Mouse (Mus musculus) hindbrain, postnatal 0 days (tissue): ENCODE measurements at regions not wholly inside any gene's neighbourhood (a gene's known extent, or its start where the extent isn't known, plus 50 kb on each side); places are given as distances from the start of the nearest gene placed in this dataset.
A peak's percentile ranks its signal among the peaks of the same experiment; 100 is the strongest.
"Not testable (repeated sequence)": the region's sequence is repeated elsewhere in the genome, so short reads cannot be mapped to it uniquely, and the experiment has no call there.

Experiments
- ATAC-seq: fragments of 200-750 bp; cut with Nextera tagmentation; 2 replicates; pipeline ENCODE4 v1.8.0; 2017; ENCODE audit warnings: mild to moderate bottlenecking, moderate TSS enrichment, moderate library complexity
- DNase-seq: peaks from one replicate; pipeline ENCODE4 v3.0.0-alpha.2; 2015; ENCODE audit warnings: low spot score
- H3K27ac ChIP-seq: fragments of 300-500 bp; sonication (generic); 2 replicates; pipeline ENCODE4 v1.5.1; 2014; ENCODE audit warnings: mild to moderate bottlenecking
- H3K27me3 ChIP-seq: fragments of 300-500 bp; sonication (generic); 2 replicates; pipeline ENCODE4 v1.6.1; 2014; ENCODE audit warnings: low read length, mixed read lengths; ENCODE audit not compliant: insufficient read depth
- H3K36me3 ChIP-seq: fragments of 300-500 bp; sonication (generic); 2 replicates; pipeline ENCODE4 v1.6.1; 2014; ENCODE audit warnings: low read length, mixed read lengths; ENCODE audit not compliant: insufficient read depth
- H3K4me1 ChIP-seq: fragments of 300-500 bp; sonication (generic); 2 replicates; pipeline ENCODE4 v1.6.1; 2014; ENCODE audit warnings: antibody characterized with exemption, low read length, mixed read lengths; ENCODE audit not compliant: insufficient read depth
- H3K4me2 ChIP-seq: fragments of 300-500 bp; sonication (generic); 2 replicates; pipeline ENCODE4 v1.6.1; 2014; ENCODE audit warnings: low read depth, mild to moderate bottlenecking, low read length, moderate library complexity, mixed read lengths
- H3K4me3 ChIP-seq: fragments of 300-500 bp; sonication (generic); 2 replicates; pipeline ENCODE4 v1.5.1; 2014; ENCODE audit warnings: low read length
- H3K9ac ChIP-seq: fragments of 300-500 bp; sonication (generic); replicated peaks from 2 replicates; pipeline ENCODE4 v1.6.1; 2014; ENCODE audit warnings: mild to moderate bottlenecking, low read length, moderate library complexity, mixed read lengths
- H3K9me3 ChIP-seq: fragments of 300-500 bp; sonication (generic); 2 replicates; pipeline ENCODE4 v1.6.1; 2016; ENCODE audit warnings: low read length, mixed read lengths
- CTCF ChIP-seq: IDR thresholded peaks from 2 replicates; pipeline ENCODE4 v1.5.1; 2016; ENCODE audit warnings: antibody characterized with exemption, control low read depth, low read depth
- WGBS: fragments of 180-500 bp; shearing (Covaris S2); extraction: QIAGEN DNeasy Blood & Tissue Kit; methylation state at CpG from one replicate; pipeline ENCODE4 v1.1.7; 2014; 5-methylcytosine and 5-hydroxymethylcytosine counted together

DNA sequence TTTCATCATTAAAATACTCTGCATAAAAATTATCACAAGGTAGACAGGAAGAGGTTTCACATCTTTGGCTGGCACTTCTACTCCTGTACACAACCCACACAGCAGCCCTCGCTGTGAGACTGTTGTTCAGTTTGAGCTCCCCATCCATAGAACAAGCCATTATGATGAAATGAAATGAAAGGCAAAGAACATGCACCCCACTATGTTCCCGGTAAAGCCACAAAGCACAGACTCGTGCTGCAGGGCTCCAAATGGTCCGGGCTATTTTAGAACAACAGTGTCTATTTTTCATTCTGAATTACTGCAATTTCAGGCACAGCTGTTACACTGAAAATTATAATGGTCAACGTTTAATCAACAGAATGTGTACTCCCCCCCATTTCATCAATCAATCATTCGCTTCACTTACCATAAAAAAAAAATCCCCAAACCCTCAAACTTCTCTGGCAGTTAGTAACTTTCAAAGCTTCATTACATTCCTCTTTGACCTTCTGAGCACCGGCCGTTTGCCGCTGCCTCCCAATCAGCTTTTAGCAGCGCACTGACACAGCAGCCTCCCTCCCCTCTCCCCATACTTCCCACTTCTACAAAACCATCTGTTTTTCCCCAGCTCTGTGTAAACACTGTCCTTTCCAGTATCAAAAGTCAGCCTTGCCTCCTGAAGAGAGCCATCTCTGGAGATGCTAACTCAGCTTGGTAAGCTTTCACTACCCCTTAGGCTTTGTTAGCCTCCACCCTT is 88.6 kb upstream of the Gm10985 start:
- WGBS, result 47% methylated on average over 10 of the region's 10 CpGs
- no peaks in the 10 kb centered on the region for H3K4me1 ChIP-seq
- no peak overlapping the region for H3K9ac ChIP-seq
- no peaks in the 10 kb centered on the region for H3K36me3 ChIP-seq
- no peak overlapping the region for H3K27ac ChIP-seq
- ATAC-seq (no peak), DNase-seq (no peak)
- no peaks in the 10 kb centered on the region for H3K27me3 ChIP-seq
- no peak overlapping the region for H3K4me2 ChIP-seq
- no peak overlapping the region for H3K4me3 ChIP-seq
- no peaks in the 10 kb centered on the region for H3K9me3 ChIP-seq
- no peak for TF ChIP-seq CTCF

DNA sequence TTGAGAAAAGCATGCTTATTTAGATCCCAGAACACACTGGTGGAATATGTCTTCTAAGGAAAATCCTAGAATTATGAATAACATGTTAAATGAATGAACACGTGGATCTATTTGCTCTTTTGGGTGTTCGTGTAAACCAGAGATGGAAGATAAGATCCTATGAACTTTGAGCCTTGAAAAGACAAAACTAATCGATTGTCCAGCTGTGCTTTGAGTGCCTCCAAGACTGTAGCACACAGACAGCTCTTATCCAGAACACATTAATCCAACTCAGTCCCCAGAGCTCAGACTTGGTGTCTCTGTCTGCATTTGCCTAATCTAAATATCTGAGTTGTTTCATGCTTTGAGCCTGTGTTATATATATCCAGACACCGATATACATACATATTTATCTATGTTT is 80.0 kb upstream of the Frem2 start:
- no peaks in the 10 kb centered on the region for H3K4me1 ChIP-seq
- no peak overlapping the region for H3K9ac ChIP-seq
- no peak overlapping the region for H3K27ac ChIP-seq
- no peak overlapping the region for H3K4me3 ChIP-seq
- TF ChIP-seq CTCF, result no peak
- H3K27me3 ChIP-seq, result no peaks in the 10 kb centered on the region
- no peak for ATAC-seq
- no peak overlapping the region for H3K4me2 ChIP-seq
- H3K36me3 ChIP-seq, result no peaks in the 10 kb centered on the region
- DNase-seq, result no peak
- 86% methylated on average over 4 of the region's 4 CpGs for WGBS
- H3K9me3 ChIP-seq, result no peaks in the 10 kb centered on the region

DNA sequence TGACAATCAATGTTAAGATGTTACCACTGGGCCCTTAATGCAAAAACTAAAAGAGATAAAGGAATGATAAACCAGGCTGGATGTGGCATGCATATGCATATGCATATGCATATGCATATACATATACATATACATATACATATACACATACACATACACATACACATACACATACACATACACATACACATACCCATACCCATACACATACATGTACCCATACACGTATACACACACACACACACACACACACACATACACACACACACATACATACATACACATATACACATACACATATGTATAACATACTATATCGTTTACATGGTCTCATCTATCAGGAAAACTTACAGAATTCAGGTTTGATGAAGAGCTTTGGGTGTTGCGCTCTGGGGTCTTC is 78.5 kb upstream of the Frem2 start:
- H3K4me2 ChIP-seq, H3K9me3 ChIP-seq, H3K4me1 ChIP-seq, H3K27me3 ChIP-seq, DNase-seq, H3K27ac ChIP-seq, H3K36me3 ChIP-seq, H3K4me3 ChIP-seq, H3K9ac ChIP-seq, ATAC-seq: not testable (repeated sequence)
- 95% methylated on average over 3 of the region's 3 CpGs for WGBS

DNA sequence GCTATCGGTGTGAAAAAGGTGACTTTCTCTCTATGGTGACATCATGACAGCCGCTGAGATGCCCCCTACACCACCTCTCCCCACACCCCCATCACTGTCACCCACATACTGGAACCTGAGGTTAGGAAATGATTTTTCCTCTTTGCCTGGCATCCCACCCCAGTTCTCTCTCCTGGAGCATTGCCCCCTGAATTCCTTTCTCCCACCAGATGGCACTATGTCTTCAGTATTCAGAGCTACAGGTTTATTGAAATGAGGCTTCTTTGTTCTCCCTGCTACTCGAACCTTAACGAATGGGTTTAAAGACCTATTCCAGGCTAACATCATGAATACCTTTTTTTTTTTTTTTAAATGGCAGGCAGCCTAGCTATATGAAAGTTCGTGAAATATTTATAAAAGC is 78.0 kb upstream of the Frem2 start:
- ATAC-seq (peak; percentile 76), DNase-seq (peak; percentile 89)
- Histone ChIP-seq H3K9ac (no peak overlapping the region), H3K9me3 (no peaks in the 10 kb centered on the region), H3K4me2 (no peak overlapping the region), H3K27me3 (no peaks in the 10 kb centered on the region), H3K27ac (no peak overlapping the region), H3K36me3 (no peaks in the 10 kb centered on the region), H3K4me1 (no peaks in the 10 kb centered on the region), H3K4me3 (no peak overlapping the region)
- peak; percentile 79 for TF ChIP-seq CTCF
- 31% methylated on average over 5 of the region's 5 CpGs for WGBS

DNA sequence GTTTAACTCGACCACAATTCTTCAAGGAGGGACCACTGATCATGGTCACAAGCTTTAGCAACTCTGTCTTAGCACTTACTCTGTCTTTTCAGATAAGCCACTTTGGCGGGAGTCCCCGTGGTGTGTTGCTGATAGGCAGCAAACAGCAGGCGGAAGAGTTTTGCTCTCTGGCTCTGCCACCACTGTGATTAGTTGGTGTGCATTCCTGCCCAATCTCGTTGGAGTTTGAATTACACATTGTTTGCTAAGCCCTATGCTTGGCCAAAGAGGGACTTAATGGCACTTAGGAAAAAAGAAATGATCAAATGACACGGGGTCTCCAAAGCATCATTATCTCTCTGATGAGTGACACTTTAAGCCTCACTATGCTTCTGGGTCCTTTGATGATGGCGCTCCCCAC is 73.3 kb upstream of the Frem2 start:
- ATAC-seq, result no peak
- H3K4me3 ChIP-seq, result no peak overlapping the region
- no peak for DNase-seq
- no peaks in the 10 kb centered on the region for H3K9me3 ChIP-seq
- no peak overlapping the region for H3K9ac ChIP-seq
- H3K4me2 ChIP-seq, result no peak overlapping the region
- no peak for TF ChIP-seq CTCF
- H3K4me1 ChIP-seq, result no peaks in the 10 kb centered on the region
- WGBS, result 47% methylated on average over 7 of the region's 7 CpGs
- no peaks in the 10 kb centered on the region for H3K27me3 ChIP-seq
- H3K36me3 ChIP-seq, result no peaks in the 10 kb centered on the region
- no peak overlapping the region for H3K27ac ChIP-seq

DNA sequence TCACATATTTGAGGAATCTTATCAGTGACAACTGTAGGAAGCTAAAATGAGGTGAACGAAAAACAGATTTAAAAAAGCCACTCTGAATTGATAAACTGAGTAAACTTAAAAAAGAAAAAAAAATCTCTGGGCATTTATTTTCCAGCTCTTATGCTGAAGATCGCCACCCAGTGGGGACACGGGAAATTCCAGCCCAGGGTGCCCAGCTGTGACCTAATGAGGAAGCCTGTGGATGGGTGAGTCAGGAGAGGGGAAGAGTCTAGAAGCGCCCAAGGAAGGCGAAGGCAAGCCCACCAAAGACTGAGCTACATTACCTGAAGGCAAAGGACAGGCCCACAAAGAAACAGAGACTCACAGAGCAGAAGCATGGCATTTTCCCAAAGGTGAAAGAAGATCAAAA is 72.7 kb upstream of the Frem2 start:
- ATAC-seq (no peak), DNase-seq (peak; percentile 79)
- no peak overlapping the region for H3K4me2 ChIP-seq
- no peak overlapping the region for H3K27ac ChIP-seq
- no peaks in the 10 kb centered on the region for H3K9me3 ChIP-seq
- no peaks in the 10 kb centered on the region for H3K4me1 ChIP-seq
- WGBS, result 45% methylated on average over 5 of the region's 5 CpGs
- H3K36me3 ChIP-seq, result no peaks in the 10 kb centered on the region
- no peak overlapping the region for H3K4me3 ChIP-seq
- no peak overlapping the region for H3K9ac ChIP-seq
- no peaks in the 10 kb centered on the region for H3K27me3 ChIP-seq
- peak; percentile 67 for TF ChIP-seq CTCF

DNA sequence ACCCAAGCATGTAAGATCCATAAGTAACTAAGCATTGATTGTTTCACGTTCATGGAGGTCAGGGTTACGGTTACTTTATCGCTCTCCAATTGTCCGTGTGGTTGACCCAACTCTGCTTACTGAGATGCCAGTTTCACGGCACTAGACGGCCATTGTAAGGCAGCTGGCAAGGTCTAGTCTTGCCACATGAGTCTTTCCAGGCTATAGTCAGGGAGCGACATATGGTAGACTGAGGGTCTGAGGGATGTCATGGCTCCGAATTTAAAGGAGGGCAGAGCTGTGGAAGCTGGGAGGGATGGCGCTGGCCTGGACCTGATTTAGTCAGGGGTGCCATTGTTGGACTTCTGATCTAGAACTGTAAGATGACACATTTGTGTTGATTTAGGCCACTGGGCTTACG is 72.0 kb upstream of the Frem2 start:
- H3K4me3 ChIP-seq, result no peak overlapping the region
- H3K27me3 ChIP-seq, result no peaks in the 10 kb centered on the region
- H3K4me1 ChIP-seq, result no peaks in the 10 kb centered on the region
- no peak overlapping the region for H3K9ac ChIP-seq
- H3K27ac ChIP-seq, result no peak overlapping the region
- ATAC-seq (no peak), DNase-seq (no peak)
- no peak overlapping the region for H3K4me2 ChIP-seq
- no peaks in the 10 kb centered on the region for H3K9me3 ChIP-seq
- TF ChIP-seq CTCF, result no peak
- no peaks in the 10 kb centered on the region for H3K36me3 ChIP-seq
- WGBS, result 89% methylated on average over 10 of the region's 10 CpGs
